Mouse (Mus musculus) limb, embryonic 15.5 days (tissue): ENCODE data around the gene Sh3pxd2a. TPM values are rescaled to one million over a fixed set of nuclear protein-coding genes. Genes with fewer than 3 reads are reported as not detected.

ENCODE experiments used
- ATAC-seq: fragments of 200-750 bp; cut with Nextera tagmentation; 2 replicates; pipeline ENCODE4 v1.8.0; 2017; ENCODE audit warnings: low read depth, moderate TSS enrichment; ENCODE audit not compliant: insufficient number of reproducible peaks, low FRiP score, low TSS enrichment
- H3K27ac ChIP-seq: fragments of 300-500 bp; sonication (generic); 2 replicates; pipeline ENCODE4 v1.5.1; 2015; ENCODE audit warnings: moderate library complexity, mild to moderate bottlenecking, inconsistent platforms
- H3K27me3 ChIP-seq: fragments of 300-500 bp; sonication (generic); 2 replicates; pipeline ENCODE4 v1.6.1; 2015; ENCODE audit warnings: inconsistent platforms
- H3K36me3 ChIP-seq: fragments of 300-500 bp; sonication (generic); 2 replicates; pipeline ENCODE4 v1.6.1; 2015; ENCODE audit warnings: inconsistent platforms
- H3K4me1 ChIP-seq: fragments of 300-500 bp; sonication (generic); 2 replicates; pipeline ENCODE4 v1.6.1; 2015; ENCODE audit warnings: inconsistent platforms
- H3K4me2 ChIP-seq: fragments of 300-500 bp; sonication (generic); 2 replicates; pipeline ENCODE4 v1.6.1; 2015; ENCODE audit warnings: mild to moderate bottlenecking, inconsistent platforms
- H3K4me3 ChIP-seq: fragments of 300-500 bp; sonication (generic); 2 replicates; pipeline ENCODE4 v1.5.1; 2015; ENCODE audit warnings: mild to moderate bottlenecking, inconsistent platforms
- H3K9ac ChIP-seq: fragments of 300-500 bp; sonication (generic); 2 replicates; pipeline ENCODE4 v1.6.1; 2015; ENCODE audit warnings: inconsistent platforms
- H3K9me3 ChIP-seq: fragments of 300-500 bp; sonication (generic); 2 replicates; pipeline ENCODE4 v1.6.1; 2016; ENCODE audit warnings: inconsistent platforms
- WGBS: fragments of 180-500 bp; shearing (Covaris S2); methylation state at CpG from one replicate; pipeline ENCODE4 v1.1.7; 2015; 5-methylcytosine and 5-hydroxymethylcytosine counted together
- polyA plus RNA-seq: library from polyadenylated mRNA; unstranded; fragments of >200 nt; fragmentation: Nextera tagmentation; extraction: Ambion mirVana; gene quantifications from 2 replicates; pipeline ENCODE4 v1.2.1, GENCODE M21; 2015

The Sh3pxd2a gene
- polyA plus RNA-seq, 1 experiment from 2014 or later = 12.4 TPM

- Histone ChIP-seq H3K27me3 (no peaks in the 10 kb centered on the region), H3K9me3 (no peaks in the 10 kb centered on the region), H3K4me2 (peak overlapping the region; percentile 33), H3K9ac (no peak overlapping the region), H3K4me1 (peaks cover 98% of the 10 kb centered on the region), H3K36me3 (no peaks in the 10 kb centered on the region), H3K27ac (peak overlapping the region; percentile 96), H3K4me3 (peak overlapping the region; percentile 28; the same call in 1 of the 2 replicates)
- no peak for ATAC-seq
- WGBS = 78% methylated on average over 8 of the region's 8 CpGs
Measured at GRCm38 (mm10) chr19:47319061-47319460, 145.1 kb downstream of the Sh3pxd2a start.

DNA sequence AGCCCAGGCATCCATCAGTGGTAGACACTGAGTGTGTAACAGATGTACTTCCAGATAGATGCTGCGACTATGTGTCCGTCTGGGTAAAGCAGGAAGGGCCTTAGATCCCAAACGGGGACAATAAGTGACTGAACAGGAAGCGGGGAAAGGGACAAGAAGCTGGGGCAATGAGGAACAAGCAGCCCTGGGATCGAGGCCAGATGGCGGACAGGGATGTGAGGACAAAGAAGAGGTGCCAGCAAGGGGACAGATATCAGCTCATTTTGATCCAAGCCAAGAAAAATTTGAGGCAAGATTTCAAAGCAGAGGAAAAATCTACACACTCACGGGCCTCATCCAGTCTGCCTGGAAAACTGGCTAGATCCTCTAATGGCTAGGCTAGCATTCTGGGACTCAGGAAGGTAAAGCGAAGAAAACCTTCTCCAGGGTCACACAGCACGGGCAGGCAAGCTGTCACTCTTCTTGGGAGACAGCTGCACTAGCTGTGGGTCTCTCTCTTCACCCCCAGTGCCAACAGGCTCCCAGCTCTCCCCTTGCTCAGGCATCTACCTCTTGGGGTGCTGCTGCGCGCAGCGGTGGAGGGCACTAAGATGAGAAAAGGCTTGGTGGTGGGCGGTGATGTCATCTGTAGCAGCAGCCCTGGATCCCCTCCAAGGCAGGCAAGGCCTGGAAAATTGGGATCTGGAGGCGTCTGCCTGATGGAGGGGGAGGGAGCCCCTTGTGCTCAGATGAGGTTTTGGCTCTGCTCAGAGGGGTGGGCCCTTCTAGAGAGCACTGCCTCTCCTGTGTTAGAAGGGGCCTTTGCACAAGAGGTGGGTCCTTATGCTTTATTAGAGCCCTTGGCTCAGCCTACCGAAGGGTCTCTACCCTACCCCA is 146.9 kb downstream of the Sh3pxd2a start:
- H3K4me3 ChIP-seq = no peak overlapping the region
- WGBS = 44% methylated on average over 15 of the region's 15 CpGs
- H3K9ac ChIP-seq = no peak overlapping the region
- no peaks in the 10 kb centered on the region for H3K9me3 ChIP-seq
- H3K4me2 ChIP-seq = peak overlapping the region; percentile 19; the same call in 1 of the 2 replicates
- peak; percentile 64 for ATAC-seq
- peaks cover 3% of the 10 kb centered on the region; the same call in 1 of the 2 replicates for H3K36me3 ChIP-seq
- H3K27me3 ChIP-seq = no peaks in the 10 kb centered on the region
- peak overlapping the region; percentile 96 for H3K27ac ChIP-seq
- peaks cover 97% of the 10 kb centered on the region for H3K4me1 ChIP-seq

DNA sequence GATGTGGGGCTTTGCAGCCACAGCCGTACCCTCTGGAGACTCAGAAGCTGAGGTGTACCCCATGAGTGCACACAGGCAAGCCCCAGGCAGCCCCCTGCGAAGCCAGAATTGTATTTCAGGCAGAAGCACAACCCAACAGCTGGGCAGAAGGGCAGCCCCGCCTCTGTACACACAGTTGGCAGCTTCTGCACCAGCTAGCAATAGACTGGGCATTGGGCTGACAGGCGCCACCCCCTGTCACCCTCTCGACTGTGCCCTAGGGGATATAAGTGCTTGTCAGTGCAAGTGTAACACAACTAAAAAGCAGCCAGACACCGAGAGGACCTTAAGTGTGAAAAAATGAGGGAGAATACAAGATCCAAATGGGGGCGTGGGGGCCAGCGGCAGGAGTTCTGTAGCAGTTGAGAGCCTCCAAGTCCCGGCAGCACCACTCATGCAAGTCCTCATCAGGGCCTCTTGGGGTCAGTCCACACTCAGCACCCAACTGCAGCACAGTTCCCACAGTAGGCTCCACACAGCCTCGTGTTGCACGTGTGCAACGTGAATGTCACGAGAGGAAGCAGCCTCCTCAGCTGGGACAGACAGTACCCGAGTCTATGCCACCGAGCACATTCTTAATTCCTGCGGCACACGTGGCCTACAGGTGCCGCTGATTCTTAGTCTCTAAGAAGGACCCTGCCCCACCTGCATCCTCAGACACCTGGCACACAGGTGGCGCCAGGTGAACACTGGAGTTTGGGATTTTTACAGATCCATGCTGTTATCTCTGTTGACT is 147.7 kb downstream of the Sh3pxd2a start:
- WGBS = 52% methylated on average over 19 of the region's 19 CpGs
- H3K9ac ChIP-seq = no peak overlapping the region

DNA sequence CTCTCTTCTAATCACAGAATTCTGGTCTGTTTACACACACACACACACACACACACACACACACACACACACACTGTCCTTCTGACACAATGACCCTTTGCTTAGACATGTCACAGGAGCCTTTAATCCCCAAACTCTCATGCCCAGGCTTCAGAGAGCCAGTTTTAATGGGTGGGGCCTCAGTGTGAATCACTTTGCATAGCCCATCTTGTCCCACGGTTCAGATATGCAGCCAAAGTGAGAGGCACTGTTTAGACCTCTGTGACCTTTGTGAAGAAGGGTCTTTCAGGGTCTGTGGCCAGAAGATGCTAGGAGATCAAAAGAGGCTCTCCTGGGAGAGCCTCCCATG is 148.3 kb downstream of the Sh3pxd2a start:
- Histone ChIP-seq H3K27ac (peak overlapping the region; percentile 96; the same call in 1 of the 2 replicates), H3K27me3 (no peaks in the 10 kb centered on the region), H3K4me1 (peaks cover 98% of the 10 kb centered on the region), H3K4me3 (no peak overlapping the region), H3K4me2 (no peak overlapping the region), H3K9me3 (no peaks in the 10 kb centered on the region), H3K9ac (no peak overlapping the region), H3K36me3 (peaks cover 13% of the 10 kb centered on the region)
- ATAC-seq = no peak
- WGBS = 5% methylated on average over 1 of the region's 1 CpGs

More for the DNA sequence above, 147.7 kb downstream of the Sh3pxd2a start:
- Histone ChIP-seq H3K9me3 (no peaks in the 10 kb centered on the region), H3K4me3 (no peak overlapping the region), H3K36me3 (peaks cover 7% of the 10 kb centered on the region; the same call in 1 of the 2 replicates), H3K4me1 (peaks cover 98% of the 10 kb centered on the region), H3K27ac (peak overlapping the region; percentile 96), H3K4me2 (no peak overlapping the region), H3K27me3 (no peaks in the 10 kb centered on the region)
- ATAC-seq = no peak

GRCm38 (mm10) chr19:47315091-47315916 is 148.9 kb downstream of the Sh3pxd2a start:
- Histone ChIP-seq H3K9ac (peak overlapping the region; percentile 15; the same call in 1 of the 2 replicates), H3K4me3 (peak overlapping the region; percentile 68), H3K4me2 (peak overlapping the region; percentile 81), H3K27ac (peak overlapping the region; percentile 96), H3K9me3 (no peaks in the 10 kb centered on the region), H3K27me3 (no peaks in the 10 kb centered on the region), H3K4me1 (peaks cover 97% of the 10 kb centered on the region), H3K36me3 (peaks cover 16% of the 10 kb centered on the region)
- 37% methylated on average over 14 of the region's 14 CpGs for WGBS
- no peak for ATAC-seq

DNA sequence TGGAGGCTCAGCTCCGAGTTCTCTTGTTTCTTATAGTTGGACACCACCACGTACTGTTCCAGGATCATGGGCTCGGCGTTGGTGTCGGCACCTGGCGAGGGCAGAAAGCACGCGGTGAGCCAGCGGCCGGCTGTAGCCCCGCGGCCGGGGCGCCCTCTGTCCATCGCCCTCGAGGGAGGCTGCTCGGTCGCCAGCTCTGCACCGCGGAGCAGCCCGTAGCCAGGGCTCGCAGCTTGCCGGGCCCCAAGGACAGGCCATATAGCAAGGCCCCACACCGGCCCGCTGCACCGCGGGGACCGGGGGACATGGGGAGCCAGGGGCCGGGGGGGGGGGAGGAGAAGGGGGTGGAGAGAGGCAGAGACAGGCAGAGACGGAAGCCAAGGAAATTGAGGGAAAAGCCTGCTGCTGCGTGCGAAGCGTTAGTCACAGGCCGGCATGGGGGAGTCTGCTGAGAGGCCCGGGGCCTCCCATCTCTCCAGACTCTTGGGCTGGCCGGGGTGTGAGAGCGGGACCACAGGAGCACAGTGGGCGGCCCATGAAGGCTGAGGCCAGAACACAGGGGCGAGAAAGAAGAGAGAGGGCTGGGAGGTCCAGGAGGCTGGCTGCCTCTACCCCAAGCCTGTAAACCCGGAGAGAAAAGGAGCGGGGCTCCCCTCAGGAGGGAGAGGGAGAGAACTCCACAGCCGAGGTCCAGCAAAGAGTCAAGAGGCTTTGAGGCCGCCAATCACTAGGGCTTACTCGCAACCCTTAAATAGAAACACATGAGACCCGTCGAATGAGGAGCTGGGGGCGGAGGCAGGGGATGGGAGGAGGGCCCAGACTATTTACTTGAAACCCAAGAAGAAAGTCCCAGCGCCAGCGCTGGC is 149.9 kb downstream of the Sh3pxd2a start:
- Histone ChIP-seq H3K4me2 (peak overlapping the region; percentile 81), H3K27me3 (no peaks in the 10 kb centered on the region), H3K36me3 (peaks cover 16% of the 10 kb centered on the region), H3K27ac (peak overlapping the region; percentile 96), H3K9ac (peak overlapping the region; percentile 76), H3K4me3 (peak overlapping the region; percentile 68), H3K9me3 (no peaks in the 10 kb centered on the region), H3K4me1 (peaks cover 94% of the 10 kb centered on the region)
- 9% methylated on average over 49 of the region's 49 CpGs for WGBS
- peak; percentile 82 for ATAC-seq

DNA sequence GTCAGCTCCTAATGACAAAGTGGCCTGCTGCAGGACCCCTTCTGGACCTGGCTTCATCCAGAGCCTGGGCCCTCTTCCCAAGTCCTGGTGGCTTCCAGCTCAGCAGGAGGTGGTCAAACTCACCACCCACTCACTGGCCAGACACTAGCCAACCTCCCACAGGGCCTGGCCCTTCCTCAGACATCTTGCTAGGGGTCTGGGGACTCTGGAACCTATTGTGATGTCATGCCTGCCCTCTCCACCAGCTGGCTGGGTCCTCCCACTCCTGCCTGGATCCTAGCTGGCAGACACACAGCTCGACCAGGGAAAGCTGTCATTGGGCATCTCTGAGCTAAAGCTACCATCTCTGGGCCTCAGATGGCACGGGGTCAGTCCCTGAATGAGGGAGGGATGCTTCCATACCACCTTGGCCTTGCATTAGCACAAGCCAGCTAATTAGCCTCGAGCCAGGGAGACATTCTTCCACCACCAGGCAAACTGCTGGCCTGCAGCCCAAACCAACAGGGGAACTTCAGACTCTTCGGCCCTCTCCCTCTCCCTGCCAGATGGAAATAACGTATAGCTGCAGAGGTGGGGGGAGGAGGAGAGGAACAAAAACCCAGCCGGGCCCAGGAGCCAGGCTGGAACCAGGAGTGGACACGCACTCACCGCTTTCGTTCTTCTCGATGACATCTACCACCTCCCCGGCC is 150.7 kb downstream of the Sh3pxd2a start:
- WGBS = 7% methylated on average over 10 of the region's 11 CpGs
- 0 out of 2 replicates have a peak, but pooled peaks have one; percentile 16 for ATAC-seq
- peaks cover 19% of the 10 kb centered on the region for H3K36me3 ChIP-seq
- no peaks in the 10 kb centered on the region for H3K9me3 ChIP-seq
- peak overlapping the region; percentile 76 for H3K9ac ChIP-seq
- peak overlapping the region; percentile 68 for H3K4me3 ChIP-seq
- H3K27ac ChIP-seq = peak overlapping the region; percentile 96
- peak overlapping the region; percentile 81 for H3K4me2 ChIP-seq
- H3K27me3 ChIP-seq = no peaks in the 10 kb centered on the region
- peaks cover 91% of the 10 kb centered on the region for H3K4me1 ChIP-seq

DNA sequence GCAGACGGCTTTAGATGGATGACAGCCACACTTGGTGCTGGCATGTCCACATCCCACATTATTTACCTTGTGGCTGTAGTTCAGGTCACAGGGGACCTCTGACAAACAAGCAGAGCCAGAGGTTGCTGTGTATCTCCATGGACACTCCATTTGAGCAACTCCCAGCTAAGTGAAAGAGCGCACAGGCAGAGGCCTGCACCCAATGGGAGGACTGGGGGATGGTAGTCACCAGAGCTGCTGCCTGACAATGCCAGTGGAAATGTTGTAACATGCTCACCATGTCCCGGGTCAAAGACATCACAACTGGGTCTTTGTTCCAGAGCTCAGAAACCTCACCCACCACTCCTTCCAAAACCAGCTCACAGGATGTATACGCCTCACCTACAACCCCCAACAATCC is 153.0 kb downstream of the Sh3pxd2a start:
- H3K9ac ChIP-seq = no peak overlapping the region
- no peaks in the 10 kb centered on the region for H3K9me3 ChIP-seq
- H3K27me3 ChIP-seq = no peaks in the 10 kb centered on the region
- peaks cover 31% of the 10 kb centered on the region for H3K36me3 ChIP-seq
- peaks cover 67% of the 10 kb centered on the region for H3K4me1 ChIP-seq
- ATAC-seq = no peak
- H3K4me2 ChIP-seq = no peak overlapping the region; the same call in 1 of the 2 replicates
- 68% methylated on average over 4 of the region's 4 CpGs for WGBS
- no peak overlapping the region for H3K4me3 ChIP-seq
- no peak overlapping the region; the same call in 1 of the 2 replicates for H3K27ac ChIP-seq

DNA sequence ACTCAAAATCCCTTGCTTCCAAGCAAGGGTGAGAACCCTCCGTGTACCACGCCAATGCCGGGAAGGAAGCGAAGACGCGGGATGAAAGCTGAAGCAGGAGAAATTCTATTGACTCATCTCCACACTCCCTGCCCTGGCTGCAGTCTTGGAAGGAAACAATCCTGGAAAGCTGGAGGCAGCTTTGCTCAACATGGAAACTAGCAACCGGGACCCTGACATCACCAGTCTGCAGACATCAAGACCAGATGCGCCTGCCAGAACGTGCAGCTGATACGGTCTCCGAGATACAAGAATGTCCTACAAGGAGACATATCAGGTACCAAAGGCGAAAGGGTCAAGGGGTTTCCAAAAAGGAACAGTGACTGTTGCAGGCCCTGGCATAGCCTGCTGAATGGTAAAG is 154.4 kb downstream of the Sh3pxd2a start:
- no peak overlapping the region for H3K27ac ChIP-seq
- ATAC-seq = no peak
- H3K27me3 ChIP-seq = no peaks in the 10 kb centered on the region
- H3K4me2 ChIP-seq = no peak overlapping the region
- no peak overlapping the region for H3K4me3 ChIP-seq
- no peaks in the 10 kb centered on the region for H3K9me3 ChIP-seq
- peaks cover 42% of the 10 kb centered on the region for H3K36me3 ChIP-seq
- H3K9ac ChIP-seq = no peak overlapping the region
- peaks cover 63% of the 10 kb centered on the region for H3K4me1 ChIP-seq
- 79% methylated on average over 12 of the region's 12 CpGs for WGBS

- no peak overlapping the region; the same call in 1 of the 2 replicates for H3K27ac ChIP-seq
- peaks cover 62% of the 10 kb centered on the region for H3K4me1 ChIP-seq
- H3K9me3 ChIP-seq = no peaks in the 10 kb centered on the region
- ATAC-seq = no peak
- H3K27me3 ChIP-seq = no peaks in the 10 kb centered on the region
- H3K4me2 ChIP-seq = no peak overlapping the region
- no peak overlapping the region for H3K4me3 ChIP-seq
- 81% methylated on average over 8 of the region's 8 CpGs for WGBS
- H3K36me3 ChIP-seq = peaks cover 51% of the 10 kb centered on the region
- H3K9ac ChIP-seq = no peak overlapping the region
Measured at GRCm38 (mm10) chr19:47306917-47307315, 157.3 kb downstream of the Sh3pxd2a start.
